In the genomic region with DNA sequence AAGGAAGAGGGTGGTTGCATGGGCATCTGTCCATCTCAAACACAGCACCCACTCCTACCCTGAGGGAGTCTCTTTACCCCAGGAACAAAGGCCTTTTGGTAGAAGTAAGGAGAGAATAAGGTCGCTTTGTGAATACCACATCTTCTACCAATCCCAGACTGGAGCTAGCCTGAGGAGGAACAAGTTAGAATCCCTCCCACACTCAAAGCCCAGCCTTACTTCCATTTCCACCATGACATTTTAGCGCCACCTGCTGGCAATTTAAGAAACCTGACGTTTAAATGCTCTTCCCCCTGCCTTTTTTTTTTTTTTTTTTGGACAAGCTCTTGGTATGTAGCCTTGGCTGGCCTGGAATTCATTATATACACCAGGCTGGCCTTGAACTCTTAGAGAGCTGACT, we compare ENCODE assay signal across 8 mouse cellular contexts. TPM values are rescaled to one million over a fixed set of nuclear protein-coding genes. Genes with fewer than 3 reads are reported as not detected.
A peak's percentile ranks its signal among the peaks of the same experiment; 100 is the strongest.
DNase-seq lines count a peak whose midpoint lies in the region; ATAC-seq lines count a peak whose summit lies in the region.

No protein-coding gene starts in this region.

- no peak overlapping the region for H3K27ac ChIP-seq in forebrain, embryonic 12.5 days
- no peak overlapping the region for H3K27ac ChIP-seq in hindbrain, embryonic 11.5 days (ENCODE audit: low read depth, low read length)

- H3K36me3 ChIP-seq in forebrain, embryonic 12.5 days (replicated peaks), result no peaks in the 10 kb centered on the region
- H3K36me3 ChIP-seq in hindbrain, embryonic 11.5 days (ENCODE audit: control insufficient read depth, insufficient read depth, low read length), result no peaks in the 10 kb centered on the region

- ATAC-seq in forebrain, embryonic 12.5 days (ENCODE audit: low FRiP score), result peak; percentile 63; the same call in 1 of the 2 replicates
- peak; percentile 65 for ATAC-seq in hindbrain, embryonic 11.5 days (ENCODE audit: low FRiP score)

- H3K9me3 ChIP-seq in forebrain, embryonic 12.5 days, result no peaks in the 10 kb centered on the region
- no peaks in the 10 kb centered on the region for H3K9me3 ChIP-seq in hindbrain, embryonic 11.5 days (ENCODE audit: control insufficient read depth, low read length)

- H3K4me2 ChIP-seq in forebrain, embryonic 12.5 days, result no peak overlapping the region
- H3K4me2 ChIP-seq in hindbrain, embryonic 11.5 days (replicated peaks; ENCODE audit: low read depth, low read length), result no peak overlapping the region

- peak; percentile 62 for DNase-seq in MEL-GATA-1-ER (ENCODE audit: extremely low read depth, low read depth)
- peak; percentile 70 for DNase-seq in c-Kit-negative CD71-positive TER-119-positive erythroid progenitor cells, embryonic 14.5 days (ENCODE audit: low read depth, low spot score)
- peak; percentile 90 for DNase-seq in hindbrain, embryonic 11.5 days (ENCODE audit: low spot score)
- DNase-seq in layer of hippocampus, adult 9-11 months, result peak; percentile 78
- peak; percentile 89 for DNase-seq in lung, postnatal 10 days
- peak; percentile 94 for DNase-seq in retina, embryonic 14.5 days (ENCODE audit: low spot score)
- peak; percentile 56 to 65 for DNase-seq in urinary bladder, postnatal 36 days (ENCODE audit: low spot score in 2 of 2)

- H3K27me3 ChIP-seq in forebrain, embryonic 12.5 days, result no peaks in the 10 kb centered on the region; the same call in 1 of the 2 replicates
- no peaks in the 10 kb centered on the region for H3K27me3 ChIP-seq in hindbrain, embryonic 11.5 days (ENCODE audit: control insufficient read depth, insufficient read depth, low read length)

- WGBS in forebrain, embryonic 12.5 days, result 2% methylated on average over 3 of the region's 3 CpGs
- WGBS in hindbrain, embryonic 11.5 days, result 4% methylated on average over 3 of the region's 3 CpGs

- no peak overlapping the region for H3K4me3 ChIP-seq in forebrain, embryonic 12.5 days (replicated peaks)
- no peak overlapping the region for H3K4me3 ChIP-seq in hindbrain, embryonic 11.5 days (ENCODE audit: low read depth, low read length)

- H3K9ac ChIP-seq in forebrain, embryonic 12.5 days, result no peak overlapping the region
- no peak overlapping the region for H3K9ac ChIP-seq in hindbrain, embryonic 11.5 days (ENCODE audit: low read depth, low read length)

- H3K4me1 ChIP-seq in forebrain, embryonic 12.5 days, result peaks cover 6% of the 10 kb centered on the region; the same call in 1 of the 2 replicates
- no peaks in the 10 kb centered on the region for H3K4me1 ChIP-seq in hindbrain, embryonic 11.5 days (replicated peaks; ENCODE audit: control insufficient read depth, insufficient read depth, low read length)

RNA-seq across cellular contexts. Expression of gene Chrm1, which starts 19.4 kb away (rescaled TPM):
- polyA plus RNA-seq in forebrain, embryonic 12.5 days (2016; fragmentation: Nextera tagmentation; extraction: Ambion mirVana), result 0.10 and 0.27 TPM in 2 replicates
- polyA plus RNA-seq in hindbrain, embryonic 11.5 days (2014; fragmentation: Nextera tagmentation; extraction: Ambion mirVana), result 0.13 and 0.20 TPM in 2 replicates

RNA-seq across cellular contexts. Expression of gene Slc3a2, which starts 40.2 kb away (rescaled TPM):
- polyA plus RNA-seq in forebrain, embryonic 12.5 days (2016; fragmentation: Nextera tagmentation; extraction: Ambion mirVana), result 140 and 143 TPM in 2 replicates
- 123 and 136 TPM in 2 replicates for polyA plus RNA-seq in hindbrain, embryonic 11.5 days (2014; fragmentation: Nextera tagmentation; extraction: Ambion mirVana)

RNA-seq across cellular contexts. Expression of gene Wdr74, which starts 52.6 kb away (rescaled TPM):
- polyA plus RNA-seq in forebrain, embryonic 12.5 days (2016; fragmentation: Nextera tagmentation; extraction: Ambion mirVana), result 83.7 and 85.9 TPM in 2 replicates
- polyA plus RNA-seq in hindbrain, embryonic 11.5 days (2014; fragmentation: Nextera tagmentation; extraction: Ambion mirVana), result 83.6 and 87.1 TPM in 2 replicates

RNA-seq across cellular contexts. Expression of gene 1700092M07Rik, which starts 57.5 kb away (rescaled TPM):
- polyA plus RNA-seq in forebrain, embryonic 12.5 days (2016; fragmentation: Nextera tagmentation; extraction: Ambion mirVana), result 2.8 and 3.7 TPM in 2 replicates
- polyA plus RNA-seq in hindbrain, embryonic 11.5 days (2014; fragmentation: Nextera tagmentation; extraction: Ambion mirVana), result 1.6 and 2.6 TPM in 2 replicates

RNA-seq across cellular contexts. Expression of gene Stx5a, which starts 58.2 kb away (rescaled TPM):
- 108 and 114 TPM in 2 replicates for polyA plus RNA-seq in forebrain, embryonic 12.5 days (2016; fragmentation: Nextera tagmentation; extraction: Ambion mirVana)
- polyA plus RNA-seq in hindbrain, embryonic 11.5 days (2014; fragmentation: Nextera tagmentation; extraction: Ambion mirVana), result 100 and 111 TPM in 2 replicates
